Mouse (Mus musculus): ENCODE measurements at regions not wholly inside any gene's neighbourhood (a gene's known extent, or its start where the extent isn't known, plus 50 kb on each side); places are given as distances from the start of the nearest gene placed in this dataset.

GRCm38 (mm10) chr13:78717686-78718431, 518.3 kb upstream of the Nr2f1 start:
- Histone ChIP-seq H3K27ac (ENCODE audit: low read depth, low read length) (no peak overlapping the region), H3K9ac (ENCODE audit: low read depth, low read length) (no peak overlapping the region), H3K4me2 (replicated peaks; ENCODE audit: low read depth) (no peak overlapping the region), H3K4me3 (ENCODE audit: low read depth, low read length) (no peak overlapping the region), H3K9me3 (ENCODE audit: control insufficient read depth) (no peaks in the 10 kb centered on the region), H3K36me3 (ENCODE audit: control insufficient read depth, insufficient read depth) (no peaks in the 10 kb centered on the region), H3K27me3 (replicated peaks; ENCODE audit: control insufficient read depth, insufficient read depth, low read length) (no peaks in the 10 kb centered on the region), H3K4me1 (replicated peaks; ENCODE audit: control insufficient read depth, insufficient read depth, low read length) (no peaks in the 10 kb centered on the region)
- TF ChIP-seq CTCF (IDR thresholded peaks at IDR 0.05; ENCODE audit: low read depth): no peak
- ATAC-seq: no peak
- WGBS: 65% methylated on average over 4 of the region's 4 CpGs

- H3K9me3 ChIP-seq (ENCODE audit: control insufficient read depth): no peaks in the 10 kb centered on the region
- no peaks in the 10 kb centered on the region for H3K36me3 ChIP-seq (ENCODE audit: control insufficient read depth, insufficient read depth)
- no peak for ATAC-seq
- 81% methylated on average over 1 of the region's 1 CpGs for WGBS
- H3K4me2 ChIP-seq (replicated peaks; ENCODE audit: low read depth): no peak overlapping the region
- H3K9ac ChIP-seq (ENCODE audit: low read depth, low read length): no peak overlapping the region
- no peak overlapping the region for H3K4me3 ChIP-seq (ENCODE audit: low read depth, low read length)
- no peak for TF ChIP-seq CTCF (IDR thresholded peaks at IDR 0.05; ENCODE audit: low read depth)
- H3K4me1 ChIP-seq (replicated peaks; ENCODE audit: control insufficient read depth, insufficient read depth, low read length): no peaks in the 10 kb centered on the region
- no peak overlapping the region for H3K27ac ChIP-seq (ENCODE audit: low read depth, low read length)
- H3K27me3 ChIP-seq (replicated peaks; ENCODE audit: control insufficient read depth, insufficient read depth, low read length): no peaks in the 10 kb centered on the region
Observed at GRCm38 (mm10) chr13:78717159-78717558, 517.6 kb upstream of the Nr2f1 start.

DNA sequence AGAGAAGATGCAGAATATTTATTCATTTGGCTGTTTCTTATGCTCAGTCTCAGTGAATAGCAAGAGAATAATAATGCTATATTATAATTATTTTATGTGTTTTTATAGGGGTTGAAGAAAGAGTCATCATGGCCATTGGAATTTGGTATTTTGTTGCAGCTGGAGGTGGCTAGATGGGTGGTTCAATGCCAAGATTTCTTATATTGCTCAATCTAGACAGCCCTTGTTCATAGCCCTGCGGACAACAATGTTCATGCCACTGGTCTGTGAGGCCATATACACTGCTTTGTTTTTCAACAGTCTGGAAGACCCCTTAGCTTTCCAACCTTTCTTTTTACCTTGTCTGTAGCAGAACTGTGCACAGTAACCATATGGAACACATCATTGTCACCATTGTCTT, 505.1 kb upstream of the Nr2f1 start:
- 89% methylated on average over 1 of the region's 1 CpGs for WGBS
- no peaks in the 10 kb centered on the region for H3K9me3 ChIP-seq (ENCODE audit: control insufficient read depth)
- no peak overlapping the region for H3K27ac ChIP-seq (ENCODE audit: low read depth, low read length)
- no peak overlapping the region for H3K4me2 ChIP-seq (replicated peaks; ENCODE audit: low read depth)
- H3K4me1 ChIP-seq (replicated peaks; ENCODE audit: control insufficient read depth, insufficient read depth, low read length): no peaks in the 10 kb centered on the region
- H3K9ac ChIP-seq (ENCODE audit: low read depth, low read length): no peak overlapping the region
- H3K4me3 ChIP-seq (ENCODE audit: low read depth, low read length): no peak overlapping the region
- H3K27me3 ChIP-seq (replicated peaks; ENCODE audit: control insufficient read depth, insufficient read depth, low read length): no peaks in the 10 kb centered on the region
- H3K36me3 ChIP-seq (ENCODE audit: control insufficient read depth, insufficient read depth): no peaks in the 10 kb centered on the region
- ATAC-seq: no peak
- TF ChIP-seq CTCF (IDR thresholded peaks at IDR 0.05; ENCODE audit: low read depth): no peak

GRCm38 (mm10) chr13:78697814-78698519, 498.4 kb upstream of the Nr2f1 start:
- no peak overlapping the region for H3K4me3 ChIP-seq (ENCODE audit: low read depth, low read length)
- H3K4me2 ChIP-seq (replicated peaks; ENCODE audit: low read depth): no peak overlapping the region
- H3K9ac ChIP-seq (ENCODE audit: low read depth, low read length): no peak overlapping the region
- no peaks in the 10 kb centered on the region for H3K4me1 ChIP-seq (replicated peaks; ENCODE audit: control insufficient read depth, insufficient read depth, low read length)
- no peaks in the 10 kb centered on the region for H3K36me3 ChIP-seq (ENCODE audit: control insufficient read depth, insufficient read depth)
- ATAC-seq: no peak
- H3K27ac ChIP-seq (ENCODE audit: low read depth, low read length): no peak overlapping the region
- no peaks in the 10 kb centered on the region for H3K27me3 ChIP-seq (replicated peaks; ENCODE audit: control insufficient read depth, insufficient read depth, low read length)
- 70% methylated on average over 3 of the region's 3 CpGs for WGBS
- H3K9me3 ChIP-seq (ENCODE audit: control insufficient read depth): no peaks in the 10 kb centered on the region
- TF ChIP-seq CTCF (IDR thresholded peaks at IDR 0.05; ENCODE audit: low read depth): no peak

DNA sequence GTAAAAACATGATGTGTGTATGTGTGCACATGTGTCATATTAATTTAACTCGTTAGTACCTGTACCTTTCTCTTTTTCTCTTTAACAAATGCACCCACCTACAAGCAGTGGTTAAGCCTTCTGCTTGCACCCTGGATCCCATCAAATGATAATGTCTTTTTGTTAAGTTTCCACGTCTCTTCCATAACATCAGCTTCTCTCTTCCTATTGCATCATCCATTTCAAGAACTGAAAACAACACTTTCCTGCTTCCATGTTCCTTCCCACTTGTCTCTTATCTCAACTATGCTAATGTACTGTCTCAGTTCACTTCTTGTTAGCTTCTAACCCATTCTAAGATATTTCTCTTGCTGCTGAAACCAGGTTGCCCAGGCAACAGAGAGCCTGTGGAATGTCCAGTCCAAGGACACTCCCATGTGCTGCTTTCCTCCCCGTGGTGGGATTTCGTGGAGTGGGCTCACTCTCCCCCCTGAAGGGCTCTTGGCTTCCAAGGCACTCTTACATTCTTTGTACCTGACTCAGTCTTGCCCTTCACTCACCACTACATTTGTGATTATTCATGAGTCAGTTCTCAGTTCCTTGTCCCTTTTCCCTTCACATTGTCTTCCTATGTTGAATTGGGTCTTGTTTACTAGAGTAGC, 479.8 kb upstream of the Nr2f1 start:
- H3K9ac ChIP-seq (ENCODE audit: low read depth, low read length): no peak overlapping the region
- WGBS: 43% methylated on average over 4 of the region's 4 CpGs

DNA sequence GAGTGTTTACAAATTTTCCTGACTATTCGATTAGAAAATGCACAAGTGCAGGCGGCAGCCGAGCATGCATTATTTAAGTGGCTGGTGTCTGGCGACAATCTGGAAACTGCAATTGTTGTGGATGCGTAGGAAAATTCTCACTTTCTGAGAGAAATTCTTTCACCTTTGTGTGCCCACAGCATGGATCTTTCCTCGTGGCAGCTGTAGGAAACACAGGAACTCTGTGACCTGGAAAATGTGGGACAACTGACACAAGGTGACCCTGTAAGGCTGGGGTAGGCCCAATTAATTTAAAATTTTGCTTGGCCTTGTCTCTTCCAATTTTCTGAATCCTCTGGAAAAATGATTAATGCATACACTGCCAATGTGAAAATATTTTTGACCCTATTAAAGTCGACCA, 478.7 kb upstream of the Nr2f1 start:
- no peaks in the 10 kb centered on the region for H3K9me3 ChIP-seq (ENCODE audit: control insufficient read depth)
- H3K4me2 ChIP-seq (replicated peaks; ENCODE audit: low read depth): no peak overlapping the region
- no peak overlapping the region for H3K9ac ChIP-seq (ENCODE audit: low read depth, low read length)
- H3K27ac ChIP-seq (ENCODE audit: low read depth, low read length): no peak overlapping the region
- ATAC-seq: no peak
- no peak for TF ChIP-seq CTCF (IDR thresholded peaks at IDR 0.05; ENCODE audit: low read depth)
- H3K4me1 ChIP-seq (replicated peaks; ENCODE audit: control insufficient read depth, insufficient read depth, low read length): no peaks in the 10 kb centered on the region
- WGBS: 71% methylated on average over 7 of the region's 7 CpGs
- no peak overlapping the region for H3K4me3 ChIP-seq (ENCODE audit: low read depth, low read length)
- no peaks in the 10 kb centered on the region for H3K27me3 ChIP-seq (replicated peaks; ENCODE audit: control insufficient read depth, insufficient read depth, low read length)
- no peaks in the 10 kb centered on the region for H3K36me3 ChIP-seq (ENCODE audit: control insufficient read depth, insufficient read depth)

More for the DNA sequence above, 479.8 kb upstream of the Nr2f1 start:
- Histone ChIP-seq H3K4me3 (ENCODE audit: low read depth, low read length) (no peak overlapping the region), H3K4me2 (replicated peaks; ENCODE audit: low read depth) (no peak overlapping the region), H3K27ac (ENCODE audit: low read depth, low read length) (no peak overlapping the region), H3K9me3 (ENCODE audit: control insufficient read depth) (no peaks in the 10 kb centered on the region), H3K27me3 (replicated peaks; ENCODE audit: control insufficient read depth, insufficient read depth, low read length) (no peaks in the 10 kb centered on the region), H3K36me3 (ENCODE audit: control insufficient read depth, insufficient read depth) (no peaks in the 10 kb centered on the region), H3K4me1 (replicated peaks; ENCODE audit: control insufficient read depth, insufficient read depth, low read length) (no peaks in the 10 kb centered on the region)
- no peak for ATAC-seq
- TF ChIP-seq CTCF (IDR thresholded peaks at IDR 0.05; ENCODE audit: low read depth): no peak
